Comparison of ENCODE assay signal across 30 mouse cellular contexts in the genomic region with DNA sequence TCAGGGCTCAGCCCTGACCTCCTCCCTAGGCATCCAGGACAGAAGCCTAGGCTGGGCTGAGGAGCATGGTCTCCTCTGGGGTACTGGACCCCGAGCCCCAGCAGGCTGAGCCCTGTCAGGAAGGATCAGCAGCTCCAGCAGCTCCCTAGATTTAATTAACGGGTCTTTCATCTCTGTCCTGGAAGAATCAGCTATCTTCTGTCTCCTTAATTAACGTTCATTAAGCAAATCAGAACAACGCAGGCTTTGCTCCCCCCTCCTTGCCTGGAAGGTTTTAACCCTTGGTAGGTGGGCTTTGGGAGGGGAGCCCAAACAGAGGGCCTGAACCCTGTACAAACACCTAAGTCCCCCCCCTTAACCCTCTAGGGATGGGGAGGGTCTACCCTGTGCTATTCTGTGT. TPM values are rescaled to one million over a fixed set of nuclear protein-coding genes. Genes with fewer than 3 reads are reported as not detected.
DNase-seq lines count a peak whose midpoint lies in the region; ATAC-seq and TF ChIP-seq lines count a peak whose summit lies in the region.
"Had no signal": no experiment of that assay in that cellular context is flagged by ENCODE, and none has a peak within 500 bp of the region (broad histone marks: within the 10 kb centered on the region; RNA-seq: fewer than 3 reads in every experiment).

No protein-coding gene starts in this region.

- H3K36me3 ChIP-seq in heart, embryonic 10.5 days: no peaks in the 10 kb centered on the region
- H3K36me3 ChIP-seq in midbrain, embryonic 15.5 days (replicated peaks): no peaks in the 10 kb centered on the region
- no peaks in the 10 kb centered on the region for H3K36me3 ChIP-seq in midbrain, embryonic 14.5 days (ENCODE audit: control insufficient read depth, insufficient read depth, low read length)
- H3K36me3 ChIP-seq: embryonic facial prominence, embryonic 13.5 days; embryonic facial prominence, embryonic 15.5 days; forebrain, embryonic 10.5 days; forebrain, embryonic 12.5 days; G1E had no signal

- TF ChIP-seq POLR2A in brain, embryonic 14.5 days (IDR thresholded peaks at IDR 0.05; ENCODE audit: borderline replicate concordance, extremely low read depth, insufficient read depth, insufficient read length, poor library complexity, severe bottlenecking): no peak

- 18% methylated on average over 4 of the region's 4 CpGs for WGBS in heart, embryonic 10.5 days
- 18% methylated on average over 4 of the region's 4 CpGs for WGBS in midbrain, embryonic 15.5 days
- WGBS in midbrain, embryonic 14.5 days: 19% methylated on average over 4 of the region's 4 CpGs

- H3K27ac ChIP-seq in heart, embryonic 10.5 days: 0 out of 2 replicates have a peak overlapping the region, but pooled peaks have one; percentile 11
- H3K27ac ChIP-seq in midbrain, embryonic 15.5 days: 0 out of 2 replicates have a peak overlapping the region, but pooled peaks have one; percentile 9
- no peak overlapping the region for H3K27ac ChIP-seq in midbrain, embryonic 14.5 days (replicated peaks; ENCODE audit: low read depth, low read length)
- H3K27ac ChIP-seq: embryonic facial prominence, embryonic 13.5 days; embryonic facial prominence, embryonic 15.5 days; forebrain, embryonic 10.5 days; forebrain, embryonic 12.5 days had no signal

- peaks cover 20% of the 10 kb centered on the region for H3K4me1 ChIP-seq in heart, embryonic 10.5 days
- peaks cover 16% of the 10 kb centered on the region for H3K4me1 ChIP-seq in midbrain, embryonic 15.5 days
- H3K4me1 ChIP-seq in midbrain, embryonic 14.5 days (ENCODE audit: control insufficient read depth, insufficient read depth, low read length): 0 out of 2 replicates have a peak, but pooled peaks cover 3% of the 10 kb centered on the region

- no peak; the same call in 1 of the 2 replicates for ATAC-seq in midbrain, embryonic 15.5 days (replicated peaks)
- no peak for ATAC-seq in midbrain, embryonic 14.5 days (ENCODE audit: low FRiP score, low TSS enrichment)
- ATAC-seq: activated CD4-positive, CD25-positive, alpha-beta regulatory T cell, adult 4 months; CD4-positive, CD25-positive, alpha-beta regulatory T cell, adult 4 months; forebrain, embryonic 14.5 days; Patski had no signal

- H3K4me2 ChIP-seq in midbrain, embryonic 15.5 days: no peak overlapping the region
- H3K4me2 ChIP-seq in midbrain, embryonic 14.5 days (ENCODE audit: low read length): no peak overlapping the region
- H3K4me2 ChIP-seq: embryonic facial prominence, embryonic 13.5 days; embryonic facial prominence, embryonic 15.5 days; forebrain, embryonic 12.5 days had no signal

- no peak overlapping the region for H3K9ac ChIP-seq in midbrain, embryonic 15.5 days
- no peak overlapping the region for H3K9ac ChIP-seq in midbrain, embryonic 14.5 days (replicated peaks; ENCODE audit: low read length)
- H3K9ac ChIP-seq: embryonic facial prominence, embryonic 13.5 days; embryonic facial prominence, embryonic 15.5 days; forebrain, embryonic 12.5 days had no signal

- H3K27me3 ChIP-seq in heart, embryonic 10.5 days (ENCODE audit: insufficient read depth, poor library complexity, severe bottlenecking): peaks cover 100% of the 10 kb centered on the region
- peaks cover 63% of the 10 kb centered on the region for H3K27me3 ChIP-seq in midbrain, embryonic 15.5 days (replicated peaks)
- H3K27me3 ChIP-seq in midbrain, embryonic 14.5 days (ENCODE audit: control insufficient read depth, insufficient read depth, low read length): peaks cover 26% of the 10 kb centered on the region; the same call in 1 of the 2 replicates

- H3K9me3 ChIP-seq in heart, embryonic 10.5 days: no peaks in the 10 kb centered on the region
- H3K9me3 ChIP-seq in midbrain, embryonic 15.5 days: no peaks in the 10 kb centered on the region
- H3K9me3 ChIP-seq in midbrain, embryonic 14.5 days (ENCODE audit: control insufficient read depth, low read length): no peaks in the 10 kb centered on the region
- H3K9me3 ChIP-seq: embryonic facial prominence, embryonic 13.5 days; embryonic facial prominence, embryonic 15.5 days; forebrain, embryonic 10.5 days; forebrain, embryonic 12.5 days; G1E had no signal

- DNase-seq in heart, embryonic 10.5 days (ENCODE audit: low spot score): no peak
- no peak for DNase-seq in heart, postnatal 10 days
- no peak for DNase-seq in midbrain, embryonic 14.5 days
- DNase-seq in brain, embryonic 14.5 days (ENCODE audit: low read depth): peak; percentile 50
- DNase-seq in retina, postnatal 1 day: peak; percentile 87
- no peak for DNase-seq in heart, adult 8-10 months (ENCODE audit: low spot score)
- DNase-seq: adrenal gland, adult 8-10 months; adrenal gland, postnatal 14 days; adrenal gland, postnatal 36 days; B cell, adult 2 months; cerebellum, adult 11 months; cerebellum, adult 18-20 months; cerebellum, adult 8-10 months; cerebellum, adult 9-11 months; cerebellum, postnatal 14 days; cerebellum, postnatal 36 days; embryo, embryonic 11 days had no signal

- intact Hi-C loops in heart, postnatal 10 days (cut with DNase I): no loop called here

- no peak overlapping the region for H3K4me3 ChIP-seq in heart, embryonic 10.5 days
- H3K4me3 ChIP-seq in midbrain, embryonic 15.5 days: no peak overlapping the region
- H3K4me3 ChIP-seq in midbrain, embryonic 14.5 days (replicated peaks; ENCODE audit: low read depth, low read length): no peak overlapping the region
- H3K4me3 ChIP-seq: embryonic facial prominence, embryonic 13.5 days; embryonic facial prominence, embryonic 15.5 days; erythroblast, embryonic 14.5 days; forebrain, embryonic 10.5 days; forebrain, embryonic 12.5 days had no signal

- no peak for TF ChIP-seq CTCF in brain, embryonic 14.5 days (IDR thresholded peaks at IDR 0.05; ENCODE audit: borderline replicate concordance, extremely low read depth, insufficient read depth, insufficient read length)

RNA-seq across cellular contexts. Expression of gene Lamc3, which starts 4.0 kb away (rescaled TPM):
- polyA plus RNA-seq in heart, embryonic 10.5 days (2016; fragmentation: Nextera tagmentation; extraction: Ambion mirVana): 1.7 and 2.2 TPM in 2 replicates
- total RNA-seq in heart, postnatal 10 days (2021): 1 to 10 TPM in 1 of 2 experiments, under 1 TPM in 1; 0.79 to 1.2 TPM
- 6.2 and 6.8 TPM in 2 replicates for polyA plus RNA-seq in midbrain, embryonic 15.5 days (2015; fragmentation: Nextera tagmentation; extraction: Ambion mirVana)
- polyA plus RNA-seq in midbrain, embryonic 14.5 days (2014; fragmentation: Nextera tagmentation; extraction: Ambion mirVana): 1.1 and 6.6 TPM in 2 replicates
- 5.8 and 12.0 TPM in 2 replicates for polyA plus RNA-seq in brain, embryonic 14.5 days (2012; rRNA removed)
- total RNA-seq in heart, adult 8-10 months (2022): under 1 TPM; 0.41 to 0.75 (median 0.55) TPM
- total RNA-seq: CH12.LX, G1E had no signal
- polyA plus RNA-seq: activated CD4-positive, CD25-positive, alpha-beta regulatory T cell, adult 4 months; CD4-positive, CD25-positive, alpha-beta regulatory T cell, adult 4 months; erythroblast, embryonic 14.5 days; G1E had no signal

RNA-seq across cellular contexts. Expression of gene Fibcd1, which starts 37.3 kb away (rescaled TPM):
- 0.12 and 0.36 TPM in 2 replicates for polyA plus RNA-seq in heart, embryonic 10.5 days (2016; fragmentation: Nextera tagmentation; extraction: Ambion mirVana)
- not detected for total RNA-seq in heart, postnatal 10 days (2021)
- 19.6 and 20.2 TPM in 2 replicates for polyA plus RNA-seq in midbrain, embryonic 15.5 days (2015; fragmentation: Nextera tagmentation; extraction: Ambion mirVana)
- 14.8 and 18.8 TPM in 2 replicates for polyA plus RNA-seq in midbrain, embryonic 14.5 days (2014; fragmentation: Nextera tagmentation; extraction: Ambion mirVana)
- polyA plus RNA-seq in brain, embryonic 14.5 days (2012; rRNA removed): 7.2 and 10.0 TPM in 2 replicates
- not detected for total RNA-seq in heart, adult 8-10 months (2022)
- total RNA-seq: common myeloid progenitor, adult 5-6 weeks had no signal
- polyA plus RNA-seq: activated CD4-positive, CD25-positive, alpha-beta regulatory T cell, adult 4 months; erythroblast, embryonic 14.5 days; G1E had no signal

Comparison
In these comparisons a context has a peak if more than half of its experiments do, and no peak if none do; other contexts are left out.
1. DNase-seq: peak in brain, embryonic 14.5 days (single experiment) and retina, postnatal 1 day (single experiment); none in heart, embryonic 10.5 days (single experiment), heart, postnatal 10 days (0 of 2), midbrain, embryonic 14.5 days (single experiment) and heart, adult 8-10 months (single experiment).